ENCODE assay signal across 19 mouse cellular contexts in genomic region chr5:73781190-73781940, GRCm38 (mm10).
DNase-seq lines count a peak whose midpoint lies in the region; ATAC-seq and TF ChIP-seq lines count a peak whose summit lies in the region.
"Had no signal": no experiment of that assay in that cellular context is flagged by ENCODE, and none has a peak within 500 bp of the region (broad histone marks: within the 10 kb centered on the region; RNA-seq: fewer than 3 reads in every experiment).

No protein-coding gene starts in this region.

- no peak overlapping the region for H3K4me3 ChIP-seq in midbrain, embryonic 11.5 days (ENCODE audit: low read depth, low read length)
- no peak overlapping the region for H3K4me3 ChIP-seq in midbrain, embryonic 16.5 days (ENCODE audit: low read depth, low read length)
- no peak overlapping the region for H3K4me3 ChIP-seq in limb, embryonic 10.5 days
- no peak overlapping the region for H3K4me3 ChIP-seq in left cerebral cortex, adult 2 months
- H3K4me3 ChIP-seq: heart, embryonic 15.5 days; liver, embryonic 13.5 days had no signal

- H3K36me3 ChIP-seq in midbrain, embryonic 11.5 days (ENCODE audit: control insufficient read depth, insufficient read depth, low read length): no peaks in the 10 kb centered on the region
- no peaks in the 10 kb centered on the region for H3K36me3 ChIP-seq in midbrain, embryonic 16.5 days (ENCODE audit: control insufficient read depth, insufficient read depth, low read length)
- H3K36me3 ChIP-seq in limb, embryonic 10.5 days: no peaks in the 10 kb centered on the region
- H3K36me3 ChIP-seq: heart, embryonic 15.5 days; liver, embryonic 13.5 days had no signal

- H3K27ac ChIP-seq in midbrain, embryonic 11.5 days (ENCODE audit: low read depth, low read length): no peak overlapping the region
- H3K27ac ChIP-seq in midbrain, embryonic 16.5 days (ENCODE audit: low read length): no peak overlapping the region
- peak overlapping the region; percentile 92 for H3K27ac ChIP-seq in limb, embryonic 10.5 days
- no peak overlapping the region for H3K27ac ChIP-seq in left cerebral cortex, adult 2 months
- H3K27ac ChIP-seq: heart, embryonic 15.5 days; liver, embryonic 13.5 days had no signal

- intact Hi-C loops in left cerebral cortex, adult 2 months (cut with DNase I): no loop called here

- no peaks in the 10 kb centered on the region for H3K27me3 ChIP-seq in midbrain, embryonic 11.5 days (ENCODE audit: control insufficient read depth, insufficient read depth, low read length)
- no peaks in the 10 kb centered on the region for H3K27me3 ChIP-seq in midbrain, embryonic 16.5 days (ENCODE audit: control insufficient read depth, insufficient read depth, low read depth, low read length)
- H3K27me3 ChIP-seq in limb, embryonic 10.5 days (ENCODE audit: low read depth, poor library complexity, severe bottlenecking): no peaks in the 10 kb centered on the region
- H3K27me3 ChIP-seq: CH12.LX; heart, embryonic 15.5 days; liver, embryonic 13.5 days had no signal

- no peak for TF ChIP-seq CTCF in left cerebral cortex, adult 2 months (IDR thresholded peaks at IDR 0.05)

- H3K4me2 ChIP-seq in midbrain, embryonic 11.5 days: no peak overlapping the region
- H3K4me2 ChIP-seq in midbrain, embryonic 16.5 days (ENCODE audit: low read length): no peak overlapping the region
- H3K4me2 ChIP-seq: heart, embryonic 15.5 days; hindbrain, embryonic 14.5 days; liver, embryonic 13.5 days had no signal

- no peaks in the 10 kb centered on the region for H3K9me3 ChIP-seq in midbrain, embryonic 11.5 days (ENCODE audit: control insufficient read depth, low read length)
- H3K9me3 ChIP-seq in midbrain, embryonic 16.5 days (replicated peaks; ENCODE audit: control insufficient read depth, low read length, poor library complexity, severe bottlenecking): no peaks in the 10 kb centered on the region
- no peaks in the 10 kb centered on the region for H3K9me3 ChIP-seq in limb, embryonic 10.5 days (replicated peaks)
- H3K9me3 ChIP-seq: heart, embryonic 15.5 days; liver, embryonic 13.5 days had no signal

- H3K4me1 ChIP-seq in midbrain, embryonic 11.5 days (ENCODE audit: control insufficient read depth, insufficient read depth, low read length): no peaks in the 10 kb centered on the region; the same call in 1 of the 2 replicates
- no peaks in the 10 kb centered on the region for H3K4me1 ChIP-seq in midbrain, embryonic 16.5 days (ENCODE audit: control insufficient read depth, insufficient read depth, low read length)
- H3K4me1 ChIP-seq in limb, embryonic 10.5 days: peaks cover 49% of the 10 kb centered on the region
- H3K4me1 ChIP-seq: liver, embryonic 13.5 days had no signal

- no peak overlapping the region for H3K9ac ChIP-seq in midbrain, embryonic 11.5 days (ENCODE audit: low read length)
- H3K9ac ChIP-seq in midbrain, embryonic 16.5 days (ENCODE audit: low read depth, low read length): no peak overlapping the region
- H3K9ac ChIP-seq: forebrain, postnatal 0 days; heart, embryonic 15.5 days; hindbrain, embryonic 14.5 days; liver, embryonic 13.5 days had no signal

- DNase-seq in midbrain, embryonic 11.5 days (ENCODE audit: low spot score, missing footprints): peak; percentile 51
- peak; percentile 55 for DNase-seq in ZHBTc4 (ENCODE audit: low read depth, low spot score)
- DNase-seq in limb, embryonic 10.5 days (ENCODE audit: low spot score): peak; percentile 49
- DNase-seq in ovary, postnatal 14 days (ENCODE audit: low spot score): no peak
- DNase-seq in left cerebral cortex, adult 2 months (ENCODE audit: extremely low spot score in 1 of 2, low spot score in 2 of 2): no peak
- DNase-seq: adrenal gland, postnatal 36 days; B cell, adult 2 months; cerebellum, adult 9-10 months; forebrain, postnatal 0 days; gastrocnemius, postnatal 36 days; heart, postnatal 36 days; liver, embryonic 13.5 days; lung, adult 2 months; midbrain, embryonic 14.5 days had no signal

- no peak for ATAC-seq in midbrain, embryonic 11.5 days (ENCODE audit: low FRiP score)
- ATAC-seq in midbrain, embryonic 16.5 days: no peak
- ATAC-seq in megakaryocyte-erythroid progenitor cell, adult 5-6 weeks (replicated peaks; ENCODE audit: low FRiP score, low TSS enrichment, poor library complexity, severe bottlenecking): no peak
- ATAC-seq: forebrain, postnatal 0 days had no signal

- WGBS in midbrain, embryonic 11.5 days: 94% methylated on average over 23 of the region's 23 CpGs
- WGBS in midbrain, embryonic 16.5 days: 94% methylated on average over 23 of the region's 23 CpGs
- WGBS in limb, embryonic 10.5 days: 86% methylated on average over 23 of the region's 23 CpGs

Comparison
In these comparisons a context has a peak if more than half of its experiments do, and no peak if none do; other contexts are left out.
1. DNase-seq: peak in midbrain, embryonic 11.5 days (single experiment), ZHBTc4 (single experiment) and limb, embryonic 10.5 days (single experiment); none in ovary, postnatal 14 days (single experiment) and left cerebral cortex, adult 2 months (0 of 2).